9 mouse cellular contexts compared by ENCODE assay signal in genomic region chr6:37300492-37300891, GRCm38 (mm10). TPM values are rescaled to one million over a fixed set of nuclear protein-coding genes. Genes with fewer than 3 reads are reported as not detected.
DNase-seq lines count a peak whose midpoint lies in the region; ATAC-seq and TF ChIP-seq lines count a peak whose summit lies in the region.
"Had no signal": no experiment of that assay in that cellular context is flagged by ENCODE, and none has a peak within 500 bp of the region (broad histone marks: within the 10 kb centered on the region; RNA-seq: fewer than 3 reads in every experiment).

No protein-coding gene starts in this region.

- H3K4me2 ChIP-seq in heart, postnatal 0 days (ENCODE audit: low read depth, low read length) = peak overlapping the region; percentile 84
- H3K4me2 ChIP-seq in hindbrain, embryonic 11.5 days (replicated peaks; ENCODE audit: low read depth, low read length) = peak overlapping the region; percentile 94
- H3K4me2 ChIP-seq in midbrain, embryonic 14.5 days (ENCODE audit: low read length) = peak overlapping the region; percentile 86

- TF ChIP-seq EP300 in heart, postnatal 0 days (IDR thresholded peaks at IDR 0.05; ENCODE audit: low read depth) = no peak

- no peak for TF ChIP-seq CTCF in heart, postnatal 0 days (IDR thresholded peaks at IDR 0.05; ENCODE audit: low read depth)

- peaks cover 6% of the 10 kb centered on the region; the same call in 1 of the 2 replicates for H3K4me1 ChIP-seq in heart, postnatal 0 days (ENCODE audit: control insufficient read depth, insufficient read depth)
- H3K4me1 ChIP-seq in embryonic facial prominence, embryonic 10.5 days = peaks cover 18% of the 10 kb centered on the region
- 0 out of 2 replicates have a peak, but pooled peaks cover 5% of the 10 kb centered on the region for H3K4me1 ChIP-seq in hindbrain, embryonic 11.5 days (replicated peaks; ENCODE audit: control insufficient read depth, insufficient read depth, low read length)
- peaks cover 34% of the 10 kb centered on the region for H3K4me1 ChIP-seq in midbrain, embryonic 14.5 days (ENCODE audit: control insufficient read depth, insufficient read depth, low read length)

- H3K27ac ChIP-seq in heart, postnatal 0 days (ENCODE audit: low read depth) = no peak overlapping the region
- no peak overlapping the region for H3K27ac ChIP-seq in embryonic facial prominence, embryonic 10.5 days (replicated peaks)
- H3K27ac ChIP-seq in hindbrain, embryonic 11.5 days (ENCODE audit: low read depth, low read length) = no peak overlapping the region
- H3K27ac ChIP-seq in midbrain, embryonic 14.5 days (replicated peaks; ENCODE audit: low read depth, low read length) = peak overlapping the region; percentile 88
- H3K27ac ChIP-seq: liver, embryonic 14.5 days had no signal

- no peak overlapping the region for H3K9ac ChIP-seq in heart, postnatal 0 days (replicated peaks; ENCODE audit: low read depth, low read length)
- peak overlapping the region; percentile 75 for H3K9ac ChIP-seq in hindbrain, embryonic 11.5 days (ENCODE audit: low read depth, low read length)
- peak overlapping the region; percentile 89 for H3K9ac ChIP-seq in midbrain, embryonic 14.5 days (replicated peaks; ENCODE audit: low read length)
- H3K9ac ChIP-seq: liver, embryonic 14.5 days had no signal

- H3K27me3 ChIP-seq in heart, postnatal 0 days (ENCODE audit: control insufficient read depth, insufficient read depth, low read length) = peaks cover 35% of the 10 kb centered on the region
- H3K27me3 ChIP-seq in embryonic facial prominence, embryonic 10.5 days (replicated peaks; ENCODE audit: low read depth, poor library complexity, severe bottlenecking) = peaks cover 73% of the 10 kb centered on the region
- H3K27me3 ChIP-seq in hindbrain, embryonic 11.5 days (ENCODE audit: control insufficient read depth, insufficient read depth, low read length) = peaks cover 20% of the 10 kb centered on the region; the same call in 1 of the 2 replicates
- no peaks in the 10 kb centered on the region for H3K27me3 ChIP-seq in midbrain, embryonic 14.5 days (ENCODE audit: control insufficient read depth, insufficient read depth, low read length)

- WGBS in heart, postnatal 0 days = 20% methylated on average over 13 of the region's 13 CpGs
- WGBS in embryonic facial prominence, embryonic 10.5 days = 5% methylated on average over 13 of the region's 13 CpGs
- 13% methylated on average over 13 of the region's 13 CpGs for WGBS in hindbrain, embryonic 11.5 days
- 4% methylated on average over 13 of the region's 13 CpGs for WGBS in midbrain, embryonic 14.5 days

- H3K4me3 ChIP-seq in heart, postnatal 0 days (ENCODE audit: low read depth, low read length) = peak overlapping the region; percentile 57; the same call in 1 of the 2 replicates
- peak overlapping the region; percentile 77 for H3K4me3 ChIP-seq in embryonic facial prominence, embryonic 10.5 days
- H3K4me3 ChIP-seq in hindbrain, embryonic 11.5 days (ENCODE audit: low read depth, low read length) = peak overlapping the region; percentile 73
- peak overlapping the region; percentile 85 for H3K4me3 ChIP-seq in midbrain, embryonic 14.5 days (replicated peaks; ENCODE audit: low read depth, low read length)

- intact Hi-C loops in heart, postnatal 36 days (cut with DNase I) = no loop called here

- ATAC-seq in heart, postnatal 0 days (ENCODE audit: insufficient read depth, low read depth) = no peak
- ATAC-seq in hindbrain, embryonic 11.5 days (ENCODE audit: low FRiP score) = no peak; the same call in 1 of the 2 replicates
- no peak for ATAC-seq in midbrain, embryonic 14.5 days (ENCODE audit: low FRiP score, low TSS enrichment)

- DNase-seq in heart, postnatal 0 days (ENCODE audit: low spot score) = no peak
- no peak for DNase-seq in heart, postnatal 36 days
- peak; percentile 29 for DNase-seq in embryonic facial prominence, embryonic 10.5 days (ENCODE audit: low spot score)
- DNase-seq in hindbrain, embryonic 11.5 days (ENCODE audit: low spot score) = no peak
- DNase-seq in midbrain, embryonic 14.5 days = peak; percentile 43
- no peak for DNase-seq in c-Kit-positive CD71-positive TER-119-positive erythroid progenitor cells, embryonic 14.5 days (ENCODE audit: low spot score)
- DNase-seq in cerebellum, postnatal 14 days = no peak
- no peak for DNase-seq in layer of hippocampus, adult 9-10 months (ENCODE audit: low spot score)

- H3K36me3 ChIP-seq in heart, postnatal 0 days (replicated peaks; ENCODE audit: control insufficient read depth, insufficient read depth, low read length) = no peaks in the 10 kb centered on the region
- no peaks in the 10 kb centered on the region for H3K36me3 ChIP-seq in embryonic facial prominence, embryonic 10.5 days (replicated peaks)
- H3K36me3 ChIP-seq in hindbrain, embryonic 11.5 days (ENCODE audit: control insufficient read depth, insufficient read depth, low read length) = no peaks in the 10 kb centered on the region
- H3K36me3 ChIP-seq in midbrain, embryonic 14.5 days (ENCODE audit: control insufficient read depth, insufficient read depth, low read length) = no peaks in the 10 kb centered on the region

- no peaks in the 10 kb centered on the region for H3K9me3 ChIP-seq in heart, postnatal 0 days (replicated peaks; ENCODE audit: control insufficient read depth, low read length)
- H3K9me3 ChIP-seq in embryonic facial prominence, embryonic 10.5 days = no peaks in the 10 kb centered on the region
- no peaks in the 10 kb centered on the region for H3K9me3 ChIP-seq in hindbrain, embryonic 11.5 days (ENCODE audit: control insufficient read depth, low read length)
- H3K9me3 ChIP-seq in midbrain, embryonic 14.5 days (ENCODE audit: control insufficient read depth, low read length) = no peaks in the 10 kb centered on the region

RNA-seq across cellular contexts. Expression of gene Dgki, which starts 0.5 kb away (rescaled TPM):
- total RNA-seq in heart, postnatal 0 days (2014; rRNA removed; ENCODE audit: low replicate concordance) = 0.11 and 0.66 TPM in 2 replicates
- 0.33 TPM in 2 replicates for polyA plus RNA-seq in heart, postnatal 0 days (2015; fragmentation: Nextera tagmentation; extraction: Ambion mirVana)
- total RNA-seq in heart, postnatal 36 days (2021) = under 1 TPM; 0.30 to 0.36 TPM
- polyA plus RNA-seq in embryonic facial prominence, embryonic 10.5 days (2016; fragmentation: Nextera tagmentation; extraction: Ambion mirVana) = 0.56 and 0.59 TPM in 2 replicates
- polyA plus RNA-seq in hindbrain, embryonic 11.5 days (2014; fragmentation: Nextera tagmentation; extraction: Ambion mirVana) = 2.6 and 3.0 TPM in 2 replicates
- polyA plus RNA-seq in midbrain, embryonic 14.5 days (2014; fragmentation: Nextera tagmentation; extraction: Ambion mirVana) = 7.6 and 9.2 TPM in 2 replicates

Comparison
In these comparisons a context has a peak if more than half of its experiments do, and no peak if none do; other contexts are left out.
1. DNase-seq: peak in embryonic facial prominence, embryonic 10.5 days (single experiment) and midbrain, embryonic 14.5 days (single experiment); none in heart, postnatal 0 days (single experiment), heart, postnatal 36 days (0 of 2), hindbrain, embryonic 11.5 days (single experiment), c-Kit-positive CD71-positive TER-119-positive erythroid progenitor cells, embryonic 14.5 days (single experiment), cerebellum, postnatal 14 days (0 of 2) and layer of hippocampus, adult 9-10 months (single experiment).
2. Peak in every context shown above with its lines, with median percentiles within 50 percentile points of each other: H3K4me2 ChIP-seq and H3K4me3 ChIP-seq.